Mouse (Mus musculus): ENCODE results near the gene Gm49396. TPM values are rescaled to one million over a fixed set of nuclear protein-coding genes. Genes with fewer than 3 reads are reported as not detected.

The Gm49396 gene
- polyA plus RNA-seq (2014; fragmentation: Nextera tagmentation; extraction: Ambion mirVana): 12.1 and 13.6 TPM in 2 replicates

DNA sequence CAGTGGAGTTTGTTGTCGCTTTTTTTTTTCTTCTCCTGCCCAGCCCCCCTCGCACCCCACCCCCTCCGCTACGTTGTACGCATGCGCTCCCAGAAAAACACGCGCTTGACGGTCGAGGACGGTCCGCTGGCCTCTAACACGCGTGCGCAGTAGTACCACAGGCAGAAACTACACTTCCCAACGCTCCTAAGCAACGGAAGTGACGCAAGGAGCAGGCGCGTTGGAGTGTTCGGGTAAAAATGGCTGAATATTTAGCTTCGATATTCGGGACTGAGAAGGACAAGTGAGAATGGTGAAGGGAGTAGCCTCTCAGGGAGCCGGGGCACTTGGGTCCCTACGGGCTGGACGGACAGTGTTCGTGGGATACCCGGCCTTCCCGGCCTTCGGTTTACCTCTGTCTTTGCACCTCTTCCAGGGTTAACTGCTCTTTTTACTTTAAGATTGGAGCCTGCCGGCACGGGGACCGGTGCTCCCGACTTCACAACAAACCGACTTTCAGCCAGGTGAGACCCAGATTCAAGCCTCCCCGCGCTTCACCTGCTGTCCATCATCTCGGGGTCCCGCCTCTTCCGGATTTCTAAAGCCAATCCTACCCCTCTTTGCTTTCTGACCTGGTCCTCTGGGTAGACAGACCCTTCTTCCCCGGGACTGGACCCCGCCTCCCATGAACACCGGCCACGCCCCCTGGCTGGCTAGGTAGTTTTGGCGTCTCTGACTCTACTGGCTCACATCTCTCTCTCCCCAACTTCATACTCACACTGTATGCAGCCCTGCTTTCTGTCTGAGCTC, at the start of gene Gm49396, which contains the start of the genes U2af1l4 and Psenen:
Gm49396 (plus strand) TSS at position 228 of the 789 bp plus-strand sequence.
U2af1l4 (plus strand) TSS at position 185 of the 789 bp plus-strand sequence.
Psenen (minus strand) TSS at position 511 of the 789 bp plus-strand sequence.
- under 1% methylated on average over 44 of the region's 45 CpGs for WGBS
- H3K4me1 ChIP-seq (replicated peaks; ENCODE audit: control insufficient read depth, insufficient read depth, low read length): peaks cover 8% of the 10 kb centered on the region; the same call in 1 of the 2 replicates
- peak; percentile 84 for ATAC-seq (replicated peaks; ENCODE audit: low FRiP score)

GRCm38 (mm10) chr7:30515003-30515760, 48.0 kb upstream of the Gm49396 start:
- no peak overlapping the region for H3K9ac ChIP-seq (ENCODE audit: low read length)
- no peak overlapping the region for H3K4me3 ChIP-seq (ENCODE audit: low read depth, low read length)
- ATAC-seq (replicated peaks; ENCODE audit: low FRiP score) (no peak), DNase-seq (ENCODE audit: low spot score) (no peak)
- H3K4me1 ChIP-seq (replicated peaks; ENCODE audit: control insufficient read depth, insufficient read depth, low read length): no peaks in the 10 kb centered on the region
- no peaks in the 10 kb centered on the region for H3K9me3 ChIP-seq (ENCODE audit: control insufficient read depth, low read length)
- no peak overlapping the region for H3K27ac ChIP-seq (ENCODE audit: low read depth, low read length)
- H3K4me2 ChIP-seq (ENCODE audit: low read depth, low read length, severe bottlenecking): no peak overlapping the region
- 56% methylated on average over 24 of the region's 24 CpGs for WGBS
- no peaks in the 10 kb centered on the region for H3K27me3 ChIP-seq (ENCODE audit: control insufficient read depth, insufficient read depth, low read length)
- H3K36me3 ChIP-seq (ENCODE audit: control insufficient read depth, insufficient read depth, low read length): no peaks in the 10 kb centered on the region

More for the DNA sequence above, at the start of gene Gm49396, which contains the start of the genes U2af1l4 and Psenen:
- Histone ChIP-seq H3K27ac (ENCODE audit: low read depth, low read length) (peak within 1 kb of the TSS; percentile 80), H3K36me3 (ENCODE audit: control insufficient read depth, insufficient read depth, low read length) (no peaks in the 10 kb centered on the region; the same call in 1 of the 2 replicates), H3K4me3 (ENCODE audit: low read depth, low read length) (peak within 1 kb of the TSS; percentile 66), H3K4me2 (ENCODE audit: low read depth, low read length, severe bottlenecking) (peak within 1 kb of the TSS; percentile 87), H3K9me3 (ENCODE audit: control insufficient read depth, low read length) (no peaks in the 10 kb centered on the region), H3K27me3 (ENCODE audit: control insufficient read depth, insufficient read depth, low read length) (no peaks in the 10 kb centered on the region), H3K9ac (ENCODE audit: low read length) (peak within 1 kb of the TSS; percentile 70)
- peak; percentile 96 for DNase-seq (ENCODE audit: low spot score)

- Histone ChIP-seq H3K4me1 (replicated peaks; ENCODE audit: control insufficient read depth, insufficient read depth, low read length) (no peaks in the 10 kb centered on the region), H3K4me2 (ENCODE audit: low read depth, low read length, severe bottlenecking) (no peak overlapping the region), H3K27me3 (ENCODE audit: control insufficient read depth, insufficient read depth, low read length) (no peaks in the 10 kb centered on the region), H3K9me3 (ENCODE audit: control insufficient read depth, low read length) (no peaks in the 10 kb centered on the region), H3K36me3 (ENCODE audit: control insufficient read depth, insufficient read depth, low read length) (peaks cover 3% of the 10 kb centered on the region; the same call in 1 of the 2 replicates), H3K4me3 (ENCODE audit: low read depth, low read length) (no peak overlapping the region), H3K27ac (ENCODE audit: low read depth, low read length) (no peak overlapping the region), H3K9ac (ENCODE audit: low read length) (no peak overlapping the region)
- DNase-seq (ENCODE audit: low spot score): no peak
- WGBS: 39% methylated on average over 8 of the region's 8 CpGs
- ATAC-seq (replicated peaks; ENCODE audit: low FRiP score): no peak
Observed at GRCm38 (mm10) chr7:30518325-30518724, 44.8 kb upstream of the Gm49396 start.

DNA sequence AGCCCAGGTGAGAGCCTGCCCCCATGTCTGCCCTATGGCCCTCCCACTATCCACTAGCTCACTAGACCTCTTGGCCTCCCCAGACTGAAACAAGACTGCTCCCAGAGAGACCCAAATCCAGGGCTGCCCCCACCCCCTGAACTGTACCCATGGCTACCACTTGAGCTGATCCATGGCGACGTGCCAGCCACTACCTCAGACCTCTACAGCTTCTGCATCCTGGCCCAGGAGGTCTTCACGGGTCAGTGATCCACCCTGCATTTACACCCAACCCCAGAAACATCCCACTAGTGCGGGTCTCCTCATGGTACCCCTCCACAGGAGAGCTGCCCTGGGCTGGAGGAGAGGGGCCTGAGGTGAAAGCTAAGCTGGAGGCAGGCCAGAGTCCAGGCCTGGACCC, 42.7 kb upstream of the Gm49396 start:
- no peak overlapping the region for H3K27ac ChIP-seq (ENCODE audit: low read depth, low read length)
- H3K9me3 ChIP-seq (ENCODE audit: control insufficient read depth, low read length): no peaks in the 10 kb centered on the region
- no peaks in the 10 kb centered on the region for H3K27me3 ChIP-seq (ENCODE audit: control insufficient read depth, insufficient read depth, low read length)
- 60% methylated on average over 4 of the region's 4 CpGs for WGBS
- ATAC-seq (replicated peaks; ENCODE audit: low FRiP score) (peak; percentile 37; the same call in 1 of the 2 replicates), DNase-seq (ENCODE audit: low spot score) (no peak)
- H3K4me2 ChIP-seq (ENCODE audit: low read depth, low read length, severe bottlenecking): no peak overlapping the region
- no peaks in the 10 kb centered on the region for H3K4me1 ChIP-seq (replicated peaks; ENCODE audit: control insufficient read depth, insufficient read depth, low read length)
- H3K36me3 ChIP-seq (ENCODE audit: control insufficient read depth, insufficient read depth, low read length): peaks cover 3% of the 10 kb centered on the region; the same call in 1 of the 2 replicates
- no peak overlapping the region for H3K9ac ChIP-seq (ENCODE audit: low read length)
- H3K4me3 ChIP-seq (ENCODE audit: low read depth, low read length): no peak overlapping the region

GRCm38 (mm10) chr7:30520856-30521255, 42.3 kb upstream of the Gm49396 start:
- Histone ChIP-seq H3K9me3 (ENCODE audit: control insufficient read depth, low read length) (no peaks in the 10 kb centered on the region), H3K36me3 (ENCODE audit: control insufficient read depth, insufficient read depth, low read length) (peaks cover 3% of the 10 kb centered on the region; the same call in 1 of the 2 replicates), H3K27ac (ENCODE audit: low read depth, low read length) (no peak overlapping the region), H3K9ac (ENCODE audit: low read length) (no peak overlapping the region), H3K27me3 (ENCODE audit: control insufficient read depth, insufficient read depth, low read length) (no peaks in the 10 kb centered on the region), H3K4me2 (ENCODE audit: low read depth, low read length, severe bottlenecking) (no peak overlapping the region), H3K4me1 (replicated peaks; ENCODE audit: control insufficient read depth, insufficient read depth, low read length) (no peaks in the 10 kb centered on the region), H3K4me3 (ENCODE audit: low read depth, low read length) (no peak overlapping the region)
- DNase-seq (ENCODE audit: low spot score): no peak
- WGBS: 74% methylated on average over 5 of the region's 5 CpGs
- no peak for ATAC-seq (replicated peaks; ENCODE audit: low FRiP score)

GRCm38 (mm10) chr7:30522871-30523270, 40.3 kb upstream of the Gm49396 start:
- ATAC-seq (replicated peaks; ENCODE audit: low FRiP score): no peak
- no peak for DNase-seq (ENCODE audit: low spot score)
- H3K9ac ChIP-seq (ENCODE audit: low read length): no peak overlapping the region
- 84% methylated on average over 10 of the region's 10 CpGs for WGBS
- H3K4me1 ChIP-seq (replicated peaks; ENCODE audit: control insufficient read depth, insufficient read depth, low read length): no peaks in the 10 kb centered on the region; the same call in 1 of the 2 replicates
- H3K9me3 ChIP-seq (ENCODE audit: control insufficient read depth, low read length): no peaks in the 10 kb centered on the region
- H3K4me3 ChIP-seq (ENCODE audit: low read depth, low read length): no peak overlapping the region
- peaks cover 3% of the 10 kb centered on the region; the same call in 1 of the 2 replicates for H3K36me3 ChIP-seq (ENCODE audit: control insufficient read depth, insufficient read depth, low read length)
- H3K4me2 ChIP-seq (ENCODE audit: low read depth, low read length, severe bottlenecking): no peak overlapping the region
- H3K27me3 ChIP-seq (ENCODE audit: control insufficient read depth, insufficient read depth, low read length): no peaks in the 10 kb centered on the region
- H3K27ac ChIP-seq (ENCODE audit: low read depth, low read length): no peak overlapping the region

- WGBS: 87% methylated on average over 6 of the region's 6 CpGs
- H3K27me3 ChIP-seq (ENCODE audit: control insufficient read depth, insufficient read depth, low read length): no peaks in the 10 kb centered on the region
- H3K9ac ChIP-seq (ENCODE audit: low read length): no peak overlapping the region
- H3K4me2 ChIP-seq (ENCODE audit: low read depth, low read length, severe bottlenecking): no peak overlapping the region
- H3K4me3 ChIP-seq (ENCODE audit: low read depth, low read length): no peak overlapping the region
- no peak overlapping the region for H3K27ac ChIP-seq (ENCODE audit: low read depth, low read length)
- no peaks in the 10 kb centered on the region for H3K9me3 ChIP-seq (ENCODE audit: control insufficient read depth, low read length)
- no peak for ATAC-seq (replicated peaks; ENCODE audit: low FRiP score)
- no peak for DNase-seq (ENCODE audit: low spot score)
- peaks cover 11% of the 10 kb centered on the region for H3K36me3 ChIP-seq (ENCODE audit: control insufficient read depth, insufficient read depth, low read length)
- no peaks in the 10 kb centered on the region; the same call in 1 of the 2 replicates for H3K4me1 ChIP-seq (replicated peaks; ENCODE audit: control insufficient read depth, insufficient read depth, low read length)
Observed at GRCm38 (mm10) chr7:30524487-30524886, 38.7 kb upstream of the Gm49396 start.

- Histone ChIP-seq H3K9ac (ENCODE audit: low read length) (no peak overlapping the region), H3K27ac (ENCODE audit: low read depth, low read length) (no peak overlapping the region), H3K36me3 (ENCODE audit: control insufficient read depth, insufficient read depth, low read length) (peaks cover 16% of the 10 kb centered on the region), H3K4me3 (ENCODE audit: low read depth, low read length) (no peak overlapping the region), H3K4me2 (ENCODE audit: low read depth, low read length, severe bottlenecking) (no peak overlapping the region), H3K9me3 (ENCODE audit: control insufficient read depth, low read length) (no peaks in the 10 kb centered on the region), H3K4me1 (replicated peaks; ENCODE audit: control insufficient read depth, insufficient read depth, low read length) (no peaks in the 10 kb centered on the region; the same call in 1 of the 2 replicates), H3K27me3 (ENCODE audit: control insufficient read depth, insufficient read depth, low read length) (no peaks in the 10 kb centered on the region)
- WGBS: 34% methylated on average over 10 of the region's 10 CpGs
- ATAC-seq (replicated peaks; ENCODE audit: low FRiP score) (no peak), DNase-seq (ENCODE audit: low spot score) (no peak)
Observed at GRCm38 (mm10) chr7:30525954-30526353, 37.2 kb upstream of the Gm49396 start.
